Mouse (Mus musculus): ENCODE results near the gene Lbp.

Gene Lbp

GRCm38 (mm10) chr2:158364175-158364574, 57.9 kb downstream of the Lbp start:
- DNase-seq: no peak

GRCm38 (mm10) chr2:158365099-158365850, 59.0 kb downstream of the Lbp start:
- no peak for DNase-seq

DNA sequence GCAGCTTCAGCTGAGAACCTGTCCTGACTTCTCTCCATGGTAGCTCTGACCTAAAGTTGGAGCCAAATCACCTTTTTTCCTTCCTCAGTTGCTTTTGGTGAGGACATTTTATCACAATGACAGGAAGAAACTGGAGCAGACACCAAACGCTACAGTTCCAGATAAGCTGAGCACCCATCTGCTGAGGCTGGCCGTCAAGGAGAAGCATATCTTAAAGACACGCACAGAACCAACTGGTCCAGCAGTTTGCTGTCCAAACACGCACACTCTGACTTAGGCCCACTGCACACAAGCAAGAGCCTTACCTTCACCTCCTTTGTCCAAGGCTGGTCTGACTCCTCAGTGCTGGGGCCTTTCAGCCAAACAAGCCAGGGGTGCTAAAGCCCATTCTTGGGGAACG, 61.4 kb downstream of the Lbp start:
- DNase-seq: no peak

- no peak for DNase-seq
Measured at GRCm38 (mm10) chr2:158368313-158368712, 62.0 kb downstream of the Lbp start.

DNA sequence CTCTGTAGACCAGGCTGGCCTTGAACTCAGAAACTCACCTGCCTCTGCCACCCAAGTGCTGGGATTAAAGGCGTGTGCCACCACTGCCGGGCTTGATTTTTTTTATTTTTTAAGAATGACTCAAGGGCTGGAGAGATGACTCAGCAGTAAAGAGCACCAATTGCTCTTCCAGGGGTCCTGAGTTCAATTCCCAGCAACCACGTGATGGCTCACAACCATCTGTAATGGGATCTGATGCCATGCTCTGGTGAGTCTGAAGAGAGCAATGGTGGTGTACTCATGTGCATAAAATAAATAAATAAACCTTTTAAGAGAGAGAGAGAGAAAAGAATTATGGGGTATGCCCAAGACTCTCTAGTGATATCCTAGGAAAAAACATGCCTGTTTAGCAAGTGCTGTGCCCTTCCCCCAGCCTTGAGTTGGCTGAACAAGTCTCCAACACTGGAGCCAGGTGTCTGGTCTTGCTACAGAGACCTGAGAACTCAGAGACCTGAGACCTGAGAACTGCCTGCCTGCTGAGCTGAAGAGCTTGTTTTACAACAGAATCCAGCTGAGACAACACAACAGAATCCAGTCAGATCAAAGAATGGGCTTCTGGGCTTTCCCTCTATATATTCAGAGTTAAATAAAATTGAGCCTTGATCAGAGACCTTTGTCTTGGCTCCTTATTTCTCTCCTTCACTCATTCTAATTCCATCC, 63.3 kb downstream of the Lbp start:
- no peak for DNase-seq

DNA sequence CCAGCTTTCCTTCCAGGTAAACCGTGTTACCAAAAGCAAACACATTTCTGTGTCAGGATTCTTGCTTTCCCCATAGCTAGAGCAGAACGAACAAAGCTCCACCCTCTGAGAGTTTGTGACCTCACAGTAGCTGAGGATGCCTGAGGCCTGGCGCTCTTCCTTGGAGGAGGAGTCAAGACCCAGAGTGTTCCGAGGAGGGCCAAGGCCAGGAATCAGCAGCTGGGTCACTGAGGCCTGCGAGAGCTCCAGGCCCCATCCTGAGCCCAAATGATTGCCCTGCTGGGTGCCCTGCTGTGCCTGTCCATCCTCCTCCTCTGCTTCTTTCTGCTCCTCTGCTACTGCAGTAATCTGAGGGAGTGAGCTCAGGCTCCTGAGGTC, 63.9 kb downstream of the Lbp start:
- DNase-seq: no peak

DNA sequence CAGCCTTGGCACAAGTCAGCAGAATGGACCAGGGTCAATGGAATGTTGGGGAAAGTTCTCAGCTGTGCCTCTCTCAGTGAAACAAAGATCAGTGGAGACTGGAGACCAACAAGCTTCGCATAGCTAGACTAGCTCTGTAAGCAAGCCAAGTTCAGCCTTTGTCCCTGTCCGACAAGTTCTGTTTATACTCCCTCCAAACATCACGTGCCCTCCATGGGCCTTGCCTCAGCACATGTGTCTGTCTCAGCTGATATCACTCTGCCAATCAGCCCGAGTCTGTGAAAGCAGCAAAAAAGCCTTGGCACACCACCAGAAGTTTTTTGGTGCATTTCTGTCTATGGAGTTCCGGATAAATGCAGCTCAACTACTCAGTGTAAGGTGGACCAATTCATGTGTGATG, 66.8 kb downstream of the Lbp start:
- DNase-seq: no peak

- no peak for DNase-seq
Measured at GRCm38 (mm10) chr2:158373516-158373915, 67.2 kb downstream of the Lbp start.

DNA sequence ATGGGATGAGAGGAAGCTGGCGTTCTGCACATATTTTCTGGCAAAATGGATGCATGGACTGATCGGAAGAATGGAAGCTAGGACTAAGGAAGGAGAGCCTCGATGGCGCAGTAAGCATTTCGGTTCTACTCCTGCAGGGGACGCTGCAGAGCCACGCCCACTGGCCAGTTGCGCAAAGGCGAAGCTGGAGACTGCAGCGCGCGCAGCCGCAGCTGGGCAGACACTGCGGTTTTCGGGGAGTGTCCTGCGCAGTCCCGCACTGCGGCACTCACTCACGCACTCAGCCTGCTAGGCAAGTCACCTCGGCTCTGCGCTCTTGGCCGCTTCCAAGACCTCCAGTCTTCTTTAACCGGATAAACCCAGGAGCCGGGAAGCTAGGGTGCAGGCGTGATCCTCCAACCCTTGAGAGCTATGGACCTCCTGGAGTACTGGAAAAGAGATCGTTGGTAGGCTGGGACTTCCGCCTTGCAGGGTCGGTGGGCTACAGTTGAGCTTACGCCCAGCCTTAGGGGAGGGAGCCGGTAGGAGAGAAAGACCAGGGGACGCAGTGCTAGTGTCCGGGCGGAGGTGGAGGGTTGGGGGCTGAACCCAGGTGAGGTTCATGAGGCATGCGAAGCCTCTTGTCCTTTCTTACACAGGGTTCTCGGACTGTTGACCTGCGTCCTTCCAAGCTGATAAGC, 69.3 kb downstream of the Lbp start, which contains the start of gene Snhg11:
TSS of gene Snhg11 (plus strand) at position 196 of the 680 bp plus-strand sequence.
- peak; percentile 85 to 93 for DNase-seq

DNA sequence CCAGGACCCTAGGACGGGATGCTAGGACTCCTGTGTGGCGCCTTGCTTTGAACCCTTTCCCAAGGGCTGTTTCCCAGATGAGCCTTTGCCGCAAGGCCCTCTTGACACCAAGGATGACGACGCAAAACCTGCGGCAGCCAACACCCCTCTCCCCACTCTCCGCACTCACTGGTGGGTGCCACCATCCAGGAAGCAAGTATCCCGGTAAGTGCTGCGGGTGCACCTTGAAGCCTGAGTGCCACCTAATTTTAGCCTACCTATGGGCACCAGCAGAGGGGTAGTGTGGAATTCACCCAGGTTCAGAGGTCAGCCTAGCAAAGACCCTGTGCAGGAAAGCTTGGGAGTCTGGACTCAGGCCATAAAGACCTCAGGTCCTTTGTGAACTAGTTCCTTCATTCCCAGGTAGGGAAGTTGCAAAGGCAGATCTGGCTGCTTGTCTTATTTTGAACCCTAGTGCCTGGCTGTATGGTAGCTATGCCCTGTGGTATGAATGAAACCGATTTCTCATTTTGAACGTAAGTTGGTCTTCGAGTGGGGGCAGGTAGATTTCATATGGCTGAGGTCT, 69.9 kb downstream of the Lbp start:
- DNase-seq: peak; percentile 33 to 57

DNA sequence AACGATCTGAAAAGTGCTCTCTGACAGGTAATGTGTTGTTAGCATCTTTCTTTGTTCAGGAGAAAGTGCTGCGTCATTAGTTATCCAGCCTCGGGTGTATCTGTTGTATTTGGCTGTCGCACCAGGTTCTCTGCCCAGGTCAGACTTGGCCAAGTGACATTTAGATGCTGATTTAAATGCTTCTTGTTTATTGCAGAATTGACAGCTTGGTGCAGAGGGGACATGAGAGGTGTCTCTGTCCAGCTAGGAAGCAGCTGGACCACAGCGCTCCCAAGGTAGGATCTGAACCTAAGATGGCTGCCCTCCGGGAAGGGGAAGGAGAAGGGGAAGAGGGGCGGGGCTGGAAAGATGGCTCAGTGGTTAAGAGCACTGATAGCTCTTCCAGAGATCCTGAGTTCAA, 70.5 kb downstream of the Lbp start:
- peak; percentile 56 to 73 for DNase-seq

GRCm38 (mm10) chr2:158377811-158378210, 71.5 kb downstream of the Lbp start:
- DNase-seq: peak; percentile 25 to 33

DNA sequence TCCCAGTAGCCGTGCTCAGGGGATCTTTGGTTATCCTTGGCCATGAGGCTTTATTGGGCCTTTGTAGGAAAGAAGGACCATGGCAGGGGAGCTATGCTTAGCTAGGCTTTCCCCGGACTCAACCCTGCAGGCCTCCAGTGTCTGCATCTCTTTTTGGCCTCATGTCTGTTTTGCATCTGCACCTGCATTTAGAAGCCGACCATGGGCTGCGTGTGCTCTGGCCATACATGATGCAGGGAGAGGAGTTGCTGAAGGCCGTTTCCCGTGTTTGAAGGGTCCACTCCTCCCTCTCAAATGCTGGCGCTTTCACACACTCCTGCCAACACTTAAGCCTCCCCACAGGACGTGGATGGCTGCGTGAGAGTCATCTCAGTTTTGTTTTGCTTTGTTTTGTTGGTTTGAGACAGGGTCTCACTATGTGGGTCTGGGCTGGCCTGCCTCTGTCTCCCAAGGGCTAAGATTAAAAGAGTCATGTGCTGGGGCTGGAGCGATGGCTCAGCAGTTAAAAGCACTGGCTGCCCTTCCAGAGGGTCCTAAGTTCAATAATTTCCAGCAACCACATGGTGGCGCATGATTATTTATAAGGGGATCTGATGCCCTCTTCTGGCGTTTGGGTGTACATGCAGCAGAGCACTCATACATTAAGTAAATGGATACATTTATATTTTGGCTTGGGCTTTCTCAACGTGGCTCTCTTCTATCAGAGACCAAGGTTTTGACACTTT, 73.2 kb downstream of the Lbp start:
- DNase-seq: peak; percentile 67 to 68

All from cerebellum, adult 18-20 months (tissue).